Comparison of ENCODE assay signal across 19 mouse cellular contexts in genomic region chr6:117099871-117100270, GRCm38 (mm10).
DNase-seq lines count a peak whose midpoint lies in the region; ATAC-seq and TF ChIP-seq lines count a peak whose summit lies in the region.
"Had no signal": no experiment of that assay in that cellular context is flagged by ENCODE, and none has a peak within 500 bp of the region (broad histone marks: within the 10 kb centered on the region; RNA-seq: fewer than 3 reads in every experiment).

No protein-coding gene starts in this region.

- peak; percentile 50; the same call in 1 of the 2 replicates for ATAC-seq in frontal cortex, adult (ENCODE audit: low TSS enrichment)
- ATAC-seq in stomach, postnatal 0 days (ENCODE audit: low FRiP score, low TSS enrichment), result no peak
- ATAC-seq in megakaryocyte, adult 5-6 weeks (ENCODE audit: poor library complexity, severe bottlenecking), result no peak
- ATAC-seq: midbrain, embryonic 16.5 days had no signal

- H3K36me3 ChIP-seq in stomach, postnatal 0 days (ENCODE audit: control insufficient read depth, insufficient read depth, low read length), result no peaks in the 10 kb centered on the region
- H3K36me3 ChIP-seq: embryonic facial prominence, embryonic 13.5 days; G1E; lung, embryonic 15.5 days; stomach, embryonic 15.5 days had no signal

- H3K9ac ChIP-seq in stomach, postnatal 0 days (ENCODE audit: low read length), result no peak overlapping the region
- H3K9ac ChIP-seq: embryonic facial prominence, embryonic 13.5 days; lung, embryonic 15.5 days; stomach, embryonic 15.5 days had no signal

- no peak for TF ChIP-seq EP300 in stomach, postnatal 0 days (optimal IDR thresholded peaks at IDR 0.05)

- WGBS in stomach, postnatal 0 days, result 49% methylated on average over 10 of the region's 10 CpGs

- H3K4me2 ChIP-seq in stomach, postnatal 0 days (replicated peaks; ENCODE audit: low read depth), result no peak overlapping the region
- H3K4me2 ChIP-seq: embryonic facial prominence, embryonic 13.5 days; lung, embryonic 15.5 days; stomach, embryonic 15.5 days had no signal

- no peak for DNase-seq in frontal cortex, postnatal 14 days (ENCODE audit: low spot score in 2 of 2)
- DNase-seq in layer of hippocampus, adult 8-10 months (ENCODE audit: low spot score in 2 of 2), result peak; percentile 11 to 14
- no peak for DNase-seq in layer of hippocampus, postnatal 36 days
- peak; percentile 55 for DNase-seq in brain, adult 2 months (ENCODE audit: low read depth, low spot score)
- DNase-seq in brain, embryonic 18.5 days (ENCODE audit: low read depth, low spot score), result peak; percentile 59
- no peak for DNase-seq in stomach, postnatal 0 days (ENCODE audit: low spot score)
- DNase-seq: adrenal gland, adult 2 months; cerebellum, adult 9-11 months; kidney, adult 2 months; spleen, adult 18-20 months; thymus, postnatal 36 days had no signal

- TF ChIP-seq CTCF in stomach, postnatal 0 days (IDR thresholded peaks at IDR 0.05; ENCODE audit: low read depth), result no peak

- H3K27me3 ChIP-seq in stomach, postnatal 0 days (ENCODE audit: control insufficient read depth, insufficient read depth, low read length), result no peaks in the 10 kb centered on the region
- H3K27me3 ChIP-seq: embryonic facial prominence, embryonic 13.5 days; lung, embryonic 15.5 days; stomach, embryonic 15.5 days had no signal

- no peak overlapping the region for H3K27ac ChIP-seq in stomach, postnatal 0 days (replicated peaks)
- H3K27ac ChIP-seq: embryonic facial prominence, embryonic 13.5 days; left cerebral cortex, adult 2 months; lung, embryonic 15.5 days; stomach, embryonic 15.5 days had no signal

- H3K4me3 ChIP-seq in stomach, postnatal 0 days (ENCODE audit: low read depth, low read length), result no peak overlapping the region
- H3K4me3 ChIP-seq: embryonic facial prominence, embryonic 13.5 days; left cerebral cortex, adult 2 months; lung, embryonic 15.5 days; stomach, embryonic 15.5 days had no signal

- no peaks in the 10 kb centered on the region for H3K9me3 ChIP-seq in stomach, postnatal 0 days (ENCODE audit: control insufficient read depth, low read length)
- H3K9me3 ChIP-seq: embryonic facial prominence, embryonic 13.5 days; lung, embryonic 15.5 days; stomach, embryonic 15.5 days had no signal

- H3K4me1 ChIP-seq in stomach, postnatal 0 days (replicated peaks; ENCODE audit: control insufficient read depth, insufficient read depth), result no peaks in the 10 kb centered on the region
- H3K4me1 ChIP-seq: lung, embryonic 15.5 days; stomach, embryonic 15.5 days had no signal

Comparison
In these comparisons a context has a peak if more than half of its experiments do, and no peak if none do; other contexts are left out.
1. DNase-seq: peak in layer of hippocampus, adult 8-10 months (2 of 2), brain, adult 2 months (single experiment) and brain, embryonic 18.5 days (single experiment); none in frontal cortex, postnatal 14 days (0 of 2), layer of hippocampus, postnatal 36 days (0 of 2) and stomach, postnatal 0 days (single experiment).